Mouse (Mus musculus) right cerebral cortex, postnatal 25 days (tissue): ENCODE results near the gene Slc5a5.

Experiments used
- DNase-seq: peaks from one replicate; pipeline ENCODE4 v3.0.0; 2022

The Slc5a5 gene

DNA sequence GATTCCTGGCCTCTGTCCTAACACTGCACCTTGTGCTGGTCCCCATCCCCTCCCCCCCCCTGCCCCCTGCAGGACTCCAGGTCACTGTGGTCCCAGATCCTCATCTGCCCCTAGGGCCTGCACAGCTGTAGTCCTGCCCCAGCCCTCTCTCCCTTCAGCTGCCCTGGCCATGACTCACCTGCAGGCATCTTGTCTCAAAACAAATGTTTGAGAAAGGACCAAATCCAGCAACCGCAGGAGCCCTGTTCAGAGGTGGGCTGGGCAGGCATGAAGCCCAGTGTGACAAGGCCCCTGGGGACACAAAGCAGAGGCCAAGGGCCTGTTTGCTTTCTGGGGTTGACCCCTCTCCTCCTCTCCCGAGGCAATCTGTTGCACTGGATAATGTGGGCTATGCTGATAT lies 14.4 kb downstream of the Slc5a5 start:
- no peak for DNase-seq

- no peak for DNase-seq
These were observed 16.2 kb downstream of the Slc5a5 start for GRCm38 (mm10) chr8:70876382-70876781.

- DNase-seq, result no peak
These were observed 18.1 kb downstream of the Slc5a5 start for GRCm38 (mm10) chr8:70874441-70874840.

- DNase-seq, result peak; percentile 93
These were observed 19.1 kb downstream of the Slc5a5 start, which contains the start of gene Ccdc124 for GRCm38 (mm10) chr8:70873364-70873985. TSS of gene Ccdc124 (minus strand) at chr8:70873935.

- no peak for DNase-seq
These were observed 19.8 kb downstream of the Slc5a5 start for GRCm38 (mm10) chr8:70872643-70873363.

DNA sequence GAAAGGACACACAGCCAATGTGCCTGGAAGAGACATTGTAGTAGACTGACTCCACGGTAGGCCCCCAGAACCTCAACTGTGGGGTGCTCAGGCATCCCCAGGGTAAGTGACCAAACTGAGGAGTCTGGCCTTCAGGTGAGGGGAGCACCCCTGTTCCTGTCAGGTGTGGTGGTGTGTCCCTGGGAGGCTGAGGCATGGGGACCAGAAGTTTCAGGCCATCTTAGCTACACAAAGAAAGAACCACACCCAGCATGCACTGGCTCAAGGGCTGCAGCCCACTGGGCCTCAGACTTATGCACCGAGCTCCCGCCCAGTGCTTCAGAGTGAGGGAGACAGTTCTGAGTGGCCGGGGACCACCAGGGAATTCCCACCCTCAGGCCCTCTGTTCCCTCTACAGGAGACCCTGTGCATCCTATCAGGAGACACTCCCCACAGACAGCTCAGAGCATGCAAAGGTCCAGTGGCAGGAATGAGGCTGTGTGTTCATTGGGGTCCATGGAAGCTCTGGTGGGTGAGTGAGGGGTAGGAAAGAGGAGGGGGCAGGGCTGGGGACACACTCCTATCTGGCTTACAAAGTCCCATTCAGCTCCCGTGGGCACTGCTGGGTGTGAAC lies 21.3 kb downstream of the Slc5a5 start:
- DNase-seq, result no peak

DNA sequence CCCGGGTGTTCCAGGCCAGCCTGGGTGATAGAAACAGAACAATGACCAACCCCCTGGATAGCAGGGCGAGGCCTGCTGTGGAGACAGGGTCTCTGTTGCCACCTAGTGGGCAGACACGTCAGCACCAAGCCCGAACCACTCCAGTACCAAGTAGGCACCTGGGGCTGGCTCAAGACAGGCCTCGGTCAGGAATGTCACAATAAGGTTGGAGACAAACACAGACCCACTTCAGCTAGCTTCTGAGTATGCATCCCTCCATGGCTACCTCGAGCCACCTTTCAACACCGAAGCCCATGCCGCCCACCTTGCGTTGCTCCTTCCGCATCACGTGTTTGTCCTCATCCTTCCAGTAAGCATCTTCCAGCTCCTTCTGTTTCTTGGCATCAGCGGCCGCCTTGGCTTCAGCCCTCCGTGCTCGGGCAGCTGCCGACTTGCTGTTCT lies 22.9 kb downstream of the Slc5a5 start:
- peak; percentile 74 for DNase-seq

- no peak for DNase-seq
These were observed 23.4 kb downstream of the Slc5a5 start for GRCm38 (mm10) chr8:70869199-70869571.

- DNase-seq, result no peak
These were observed 23.9 kb downstream of the Slc5a5 start for GRCm38 (mm10) chr8:70868559-70869198.

DNA sequence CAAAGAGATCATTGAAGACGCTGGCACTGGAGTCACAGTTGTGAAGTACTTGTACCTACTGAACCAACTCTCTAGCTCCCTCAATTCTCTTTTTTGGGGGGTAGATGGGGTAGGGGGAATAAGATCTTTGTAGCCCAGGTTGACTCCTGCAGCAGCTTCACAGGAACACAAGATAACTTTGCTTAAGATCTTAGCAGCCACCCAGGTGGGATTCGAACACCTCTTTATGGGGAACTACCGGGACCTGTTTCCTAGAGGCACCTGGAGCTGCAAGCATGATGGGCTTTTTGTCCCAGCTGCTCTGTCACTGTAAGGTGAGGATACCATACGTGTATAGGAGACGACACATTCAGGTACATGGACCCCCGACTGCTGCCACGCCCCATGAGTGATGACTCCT lies 26.0 kb downstream of the Slc5a5 start:
- DNase-seq, result no peak

- DNase-seq, result no peak
These were observed 26.5 kb downstream of the Slc5a5 start for GRCm38 (mm10) chr8:70866001-70866520.

- peak; percentile 99 for DNase-seq
These were observed 27.1 kb downstream of the Slc5a5 start for GRCm38 (mm10) chr8:70865350-70866000.

GRCm38 (mm10) chr8:70864712-70865221 lies 27.8 kb downstream of the Slc5a5 start:
- DNase-seq, result no peak

DNA sequence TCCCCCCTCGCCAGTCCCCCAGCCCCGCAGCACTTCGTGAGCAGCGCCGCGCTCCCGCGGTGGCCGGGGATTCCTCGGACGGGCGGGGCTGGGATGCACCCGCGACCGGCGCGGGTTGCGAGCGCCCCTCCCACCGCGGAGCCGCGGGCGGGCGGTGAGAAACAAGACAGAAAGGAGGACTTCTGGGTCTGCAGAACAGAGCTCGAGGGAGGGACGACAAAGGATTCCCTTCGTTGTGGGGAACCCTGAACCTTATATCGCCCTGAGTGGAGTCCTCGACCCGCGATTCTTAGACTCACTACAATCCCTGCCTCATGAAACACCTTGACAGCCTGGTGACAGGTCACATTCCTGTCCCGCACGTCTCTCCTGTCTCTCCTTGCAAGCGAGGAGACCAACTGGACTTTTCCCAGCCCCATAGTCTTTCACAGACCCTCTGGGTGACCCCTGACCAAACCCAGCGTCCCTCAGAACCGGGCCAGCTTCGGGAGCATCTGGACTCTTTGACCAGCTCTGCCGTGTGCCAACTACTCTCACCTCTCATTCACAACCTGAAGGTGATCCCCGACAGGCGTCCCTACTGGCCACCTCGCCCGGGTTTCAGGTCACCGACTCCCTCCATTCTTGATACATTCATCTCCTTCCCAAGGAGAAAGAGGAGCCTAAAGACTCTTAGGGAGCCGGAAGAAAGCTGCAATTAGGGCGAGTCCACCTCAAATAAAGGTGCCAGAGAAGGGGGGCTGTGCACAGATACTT lies 28.4 kb downstream of the Slc5a5 start:
- peak; percentile 44 for DNase-seq

DNA sequence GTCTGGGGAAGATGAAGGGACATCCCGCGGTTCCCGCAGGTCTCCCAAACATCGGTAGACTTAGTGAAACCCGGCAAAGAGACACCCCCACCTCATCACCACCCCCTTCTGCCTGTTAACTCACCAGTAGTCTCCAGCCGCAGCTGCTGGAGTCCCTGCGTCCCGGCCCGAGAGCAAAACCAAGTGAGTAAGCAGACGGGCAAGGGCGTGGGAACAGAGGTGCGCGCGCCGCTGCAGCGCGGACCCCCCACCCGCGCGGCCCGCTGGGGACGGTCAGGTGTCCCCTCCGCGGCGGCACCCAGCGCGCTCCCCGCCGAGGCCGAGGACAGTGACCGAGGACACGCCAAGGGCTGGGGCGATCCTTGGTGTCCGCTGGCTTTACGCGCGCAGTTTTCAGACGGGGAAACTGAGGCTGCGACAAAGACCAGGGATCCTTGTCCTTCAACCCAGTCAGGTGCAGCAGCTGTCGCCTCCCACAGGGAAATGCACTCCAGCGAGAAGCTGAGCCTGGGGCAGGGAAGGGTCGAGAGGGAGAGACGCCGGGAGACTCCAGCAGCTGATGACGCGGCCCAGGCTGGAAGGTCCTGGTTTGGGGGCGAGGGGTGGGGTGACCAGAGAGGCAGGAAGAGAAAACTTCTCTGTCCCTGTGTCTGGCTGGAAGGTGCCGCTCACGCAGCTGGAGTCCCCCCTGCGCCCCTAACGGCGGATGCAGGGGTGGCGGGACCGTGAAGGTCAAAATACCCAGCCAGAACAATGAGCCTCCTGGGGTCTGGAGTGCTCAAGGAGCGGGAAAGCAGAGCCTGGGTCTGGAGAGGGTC lies 29.5 kb downstream of the Slc5a5 start, which contains the start of gene Kcnn1:
Gene Kcnn1, minus strand, starts transcription at position 435 of the 818 bp plus-strand sequence.
- DNase-seq, result no peak

DNA sequence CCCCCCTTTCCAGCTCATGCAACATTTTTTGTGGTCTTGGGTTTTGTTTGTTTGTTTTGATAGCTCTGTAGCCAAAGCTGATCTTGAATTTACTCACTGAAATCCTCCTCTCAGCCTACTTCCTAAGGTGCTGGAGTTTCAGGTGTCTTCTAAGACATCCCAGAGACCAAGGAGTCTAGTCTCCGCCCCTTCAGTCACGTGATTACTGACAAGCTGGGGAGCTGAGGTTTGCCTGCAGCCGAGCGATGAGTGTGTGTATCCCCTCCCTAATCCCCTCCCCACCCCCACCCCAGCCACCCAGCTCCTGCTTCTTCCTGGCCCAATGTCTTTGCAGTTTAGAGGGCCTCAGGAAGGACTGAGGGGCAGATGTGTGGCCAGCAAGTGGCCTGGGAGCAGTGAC lies 35.0 kb downstream of the Slc5a5 start:
- DNase-seq, result no peak

DNA sequence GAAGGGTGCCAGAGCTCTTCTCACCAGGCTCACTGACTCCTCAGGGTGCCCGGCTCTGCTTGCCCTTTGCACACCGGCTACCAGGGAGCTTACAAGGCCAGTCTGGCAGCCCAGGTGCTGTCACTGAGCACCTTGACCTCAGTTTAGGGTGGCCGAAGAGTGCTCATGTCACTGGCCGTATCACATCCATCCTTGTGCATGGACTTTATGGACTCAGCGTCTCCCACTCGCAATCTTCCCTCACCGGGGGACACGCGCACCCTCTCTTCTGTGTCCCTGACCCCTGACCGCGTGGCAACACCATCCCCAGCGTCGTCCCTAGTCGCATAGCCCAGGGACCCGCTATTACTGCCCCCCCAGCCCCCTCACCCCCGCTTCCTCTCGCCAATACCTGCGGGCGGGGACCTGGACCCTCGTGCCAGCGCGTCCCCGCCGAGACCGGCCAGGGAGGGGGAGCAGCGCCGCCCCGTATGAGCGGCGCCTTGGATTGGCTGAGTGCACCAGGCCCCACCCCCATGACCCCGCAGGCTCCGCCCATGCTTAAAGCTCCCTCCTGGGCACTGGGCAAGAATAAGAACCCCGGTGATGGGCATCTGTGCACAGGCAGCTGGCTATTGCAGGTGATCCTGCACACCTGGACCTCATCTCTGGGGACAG lies 35.9 kb downstream of the Slc5a5 start:
- DNase-seq, result peak; percentile 78

- DNase-seq, result no peak
These were observed 36.5 kb downstream of the Slc5a5 start for GRCm38 (mm10) chr8:70856028-70856427.

DNA sequence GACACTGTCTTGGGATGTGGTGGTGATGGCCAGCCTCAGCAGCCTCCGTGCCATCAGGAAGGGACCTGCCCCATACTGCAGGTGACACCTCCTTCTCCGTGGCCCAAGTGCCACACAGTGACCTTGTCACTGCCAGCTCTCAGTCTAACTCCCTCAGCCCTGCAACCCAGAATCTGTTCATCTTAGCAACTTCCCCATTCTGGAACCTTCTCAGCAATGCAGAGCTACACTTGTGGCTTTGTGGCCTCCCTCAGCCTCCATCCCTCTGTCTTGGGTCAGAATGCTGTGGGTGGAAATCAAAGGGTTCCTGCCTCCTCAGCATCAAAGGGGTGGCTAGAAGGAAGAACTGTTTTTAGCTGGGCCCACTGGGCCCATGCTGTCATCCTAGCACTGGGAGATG lies 38.7 kb downstream of the Slc5a5 start:
- DNase-seq, result no peak

DNA sequence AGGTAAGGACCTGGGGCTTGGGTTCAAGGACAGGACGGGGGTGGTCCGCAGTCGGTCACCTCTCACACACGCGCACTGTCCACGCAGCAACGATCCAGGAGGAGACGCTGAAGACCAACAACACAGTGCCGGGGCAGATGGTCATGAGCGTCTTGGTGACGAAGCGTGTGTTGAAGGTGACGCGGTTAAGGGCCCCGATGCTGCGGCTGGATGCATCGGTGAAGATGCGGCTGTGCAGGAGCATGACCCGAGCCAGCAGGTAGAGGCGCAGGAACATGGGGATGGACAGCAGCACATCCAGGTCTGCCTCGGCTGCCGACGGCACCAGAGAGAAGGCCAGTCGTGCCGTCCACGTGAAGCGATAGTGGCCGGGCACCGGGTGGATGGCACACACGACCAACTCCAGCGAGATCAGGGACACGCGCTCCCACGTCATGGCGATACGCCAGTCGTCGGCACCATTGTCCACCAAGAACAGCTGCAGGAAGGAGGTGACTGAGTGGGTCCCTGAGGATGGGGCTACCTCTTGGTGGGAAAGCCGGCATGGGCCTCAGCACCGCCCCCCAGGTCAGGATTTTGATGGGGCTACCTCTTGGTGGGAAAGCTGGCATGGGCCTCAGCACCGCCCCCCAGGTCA lies 39.8 kb downstream of the Slc5a5 start:
- DNase-seq, result no peak
